Mouse (Mus musculus): Measurements from ENCODE around the gene Mob4.

The Mob4 gene

GRCm38 (mm10) chr1:55132308-55132707, 1.3 kb downstream of the Mob4 start:
- no peak for DNase-seq

GRCm38 (mm10) chr1:55133173-55133572, 2.1 kb downstream of the Mob4 start:
- no peak for DNase-seq

GRCm38 (mm10) chr1:55134301-55134700, 3.3 kb downstream of the Mob4 start:
- no peak for DNase-seq

DNA sequence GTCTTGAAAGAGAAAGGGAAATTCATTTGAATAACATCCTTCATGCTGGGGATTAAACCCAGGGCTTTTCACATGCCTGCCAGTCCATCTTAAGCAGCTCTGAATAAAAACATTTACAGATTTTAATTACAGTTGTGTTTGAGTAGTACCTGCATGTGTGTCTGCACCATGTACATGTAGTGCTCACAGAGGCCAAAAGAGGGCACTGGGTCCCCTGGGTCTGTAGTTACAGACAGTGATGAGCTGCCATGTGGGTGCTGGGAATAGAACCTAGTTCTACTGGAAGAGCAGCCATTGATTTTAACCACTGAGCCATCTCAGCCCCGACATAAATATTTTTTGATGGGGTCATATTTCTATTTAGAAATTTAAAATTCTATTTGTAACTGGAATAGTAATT, 4.8 kb downstream of the Mob4 start:
- no peak for DNase-seq

GRCm38 (mm10) chr1:55144338-55144737, 13.3 kb downstream of the Mob4 start:
- DNase-seq, result no peak

GRCm38 (mm10) chr1:55145556-55145955, 14.5 kb downstream of the Mob4 start:
- peak; percentile 62 for DNase-seq

DNA sequence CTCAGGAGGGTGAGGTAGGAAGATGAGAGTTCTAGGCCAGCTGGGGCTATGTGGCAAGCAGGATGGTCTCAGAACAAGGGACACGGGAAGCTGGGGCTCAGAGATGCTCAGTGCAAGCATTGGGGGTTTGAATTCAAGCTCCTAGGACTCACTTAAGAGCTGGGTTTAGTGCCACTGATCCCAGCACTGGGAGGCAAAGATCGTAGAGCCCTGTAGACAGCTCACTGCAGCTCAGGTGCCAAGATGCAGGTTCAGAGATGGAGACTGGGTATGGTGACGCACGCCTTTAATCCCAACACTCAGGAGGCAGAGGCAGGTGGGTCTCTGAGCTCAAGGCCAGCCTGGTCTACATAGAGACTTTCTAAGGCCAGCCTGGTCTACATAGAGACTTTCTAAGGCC, 26.3 kb downstream of the Mob4 start:
- DNase-seq, result no peak

- peak; percentile 34 for DNase-seq
Observed at GRCm38 (mm10) chr1:55158211-55158610, 27.2 kb downstream of the Mob4 start.

GRCm38 (mm10) chr1:55158821-55159220, 27.8 kb downstream of the Mob4 start:
- no peak for DNase-seq

DNA sequence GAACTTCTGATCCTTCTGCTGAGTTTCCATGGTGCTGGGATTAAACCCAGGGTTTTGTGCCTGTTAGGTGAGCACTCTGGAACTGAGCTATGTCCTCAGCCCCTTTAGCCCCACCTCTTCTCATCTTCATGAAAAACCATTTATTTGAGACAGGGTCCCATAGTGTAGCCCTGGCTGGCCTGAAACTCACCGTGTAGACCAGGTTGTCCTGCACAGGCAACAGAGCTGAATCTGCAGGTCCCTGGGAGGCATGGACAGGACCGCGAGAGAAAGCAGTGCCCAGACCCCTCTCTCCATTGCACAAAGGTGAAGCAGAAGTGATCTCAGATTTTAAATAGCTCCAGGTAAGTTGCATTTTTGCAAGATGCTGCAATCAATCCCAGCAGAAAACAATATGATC, 29.2 kb downstream of the Mob4 start:
- DNase-seq, result no peak

- peak; percentile 77 for DNase-seq
Observed at GRCm38 (mm10) chr1:55160831-55161638, 30.0 kb downstream of the Mob4 start.

DNA sequence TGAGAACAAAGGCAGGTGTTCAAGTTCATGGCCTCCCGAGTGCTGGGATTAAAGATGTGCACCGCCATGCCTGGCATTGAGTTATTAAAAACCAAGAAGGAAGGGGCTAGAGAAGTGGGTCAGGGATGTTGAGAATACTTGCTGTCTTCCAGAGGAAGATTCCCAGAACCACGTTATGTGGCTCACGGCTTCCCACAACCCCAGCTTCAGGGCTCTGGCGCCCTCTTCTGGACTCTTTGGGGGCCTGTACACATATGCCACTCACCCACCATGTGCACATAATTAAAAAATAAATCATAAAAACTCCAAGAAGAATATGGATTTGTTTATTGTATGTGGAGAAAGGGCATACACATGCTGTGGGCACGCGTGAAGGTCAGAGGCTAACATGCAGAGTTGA, 30.9 kb downstream of the Mob4 start:
- DNase-seq, result no peak

DNA sequence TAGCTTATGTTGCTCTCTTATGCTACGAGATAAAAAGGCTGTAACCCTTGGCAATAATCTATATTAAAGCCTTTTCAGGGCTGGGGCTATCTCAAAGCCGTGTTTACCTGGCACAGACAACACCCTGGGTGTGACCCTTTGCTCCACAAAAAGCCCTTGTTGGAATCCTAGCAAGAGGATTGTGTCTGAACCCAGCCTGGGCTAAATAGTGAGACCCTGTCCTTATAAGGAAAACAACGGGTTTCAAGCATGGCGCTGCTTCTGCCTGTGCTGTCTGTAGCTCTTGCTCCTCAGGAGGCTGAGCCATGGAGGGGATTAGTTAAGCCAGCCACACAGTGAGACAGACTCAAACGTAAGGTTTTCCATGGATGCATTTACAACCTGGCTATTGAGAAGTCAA, 31.8 kb downstream of the Mob4 start:
- no peak for DNase-seq

DNA sequence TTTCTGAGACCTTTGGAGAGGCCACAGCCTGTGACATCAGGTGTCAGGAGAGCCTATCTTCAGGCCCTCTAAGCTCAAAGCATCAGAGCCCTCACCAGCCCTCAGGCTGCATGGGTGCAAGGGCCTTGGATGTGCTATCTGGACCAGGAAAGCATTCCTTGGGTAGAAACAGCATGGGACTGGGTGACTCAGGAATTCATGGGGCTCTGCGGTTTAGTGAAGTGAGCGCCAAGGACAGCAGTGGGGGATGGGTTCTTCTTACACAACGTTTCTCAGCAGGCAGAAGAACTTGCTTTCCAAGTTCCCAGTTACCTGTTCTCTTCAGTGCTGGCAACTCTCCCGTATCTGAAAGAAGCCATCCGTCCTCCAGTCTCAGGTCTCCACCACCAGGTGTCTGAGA, 33.0 kb downstream of the Mob4 start:
- no peak for DNase-seq

DNA sequence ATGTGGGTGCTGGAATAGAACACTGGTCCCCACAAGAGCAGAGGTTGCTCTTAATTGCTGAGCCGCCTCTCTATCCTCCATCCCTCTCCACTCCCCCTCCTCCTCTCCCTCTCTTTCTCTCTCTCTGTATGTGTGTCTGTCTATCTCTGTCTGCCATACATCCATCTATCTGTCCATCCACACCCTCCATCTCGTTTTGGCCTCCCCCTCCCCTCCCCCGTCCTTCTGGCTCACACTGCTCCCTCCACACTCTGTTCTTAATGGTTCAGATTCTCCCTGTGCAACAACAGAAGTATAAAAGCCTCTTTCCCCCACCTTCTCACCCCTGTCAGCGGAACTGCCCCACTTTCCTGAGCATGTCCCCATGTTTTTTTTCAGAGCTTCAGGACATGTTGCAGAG, 36.5 kb downstream of the Mob4 start:
- no peak for DNase-seq

DNA sequence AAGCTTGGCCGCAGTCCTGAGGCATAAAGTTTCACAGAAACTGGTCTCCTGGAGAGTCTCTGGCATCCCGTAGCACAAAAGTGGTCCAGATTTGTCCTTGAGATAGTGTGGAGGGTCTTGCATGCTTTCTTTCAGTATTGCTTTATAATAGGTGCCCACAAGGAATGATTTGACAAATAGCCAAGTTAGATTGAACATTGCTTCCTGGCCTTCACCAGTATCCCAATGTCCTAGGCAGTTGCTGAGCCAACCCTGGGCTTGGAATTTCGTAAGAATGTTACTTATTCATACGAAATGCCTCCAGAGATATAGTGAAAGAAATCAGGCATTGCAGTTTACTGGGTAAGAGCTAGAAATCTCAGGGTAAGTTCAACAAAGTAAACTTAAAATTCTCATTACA, 37.6 kb downstream of the Mob4 start:
- DNase-seq, result no peak

GRCm38 (mm10) chr1:55171361-55172325, 40.6 kb downstream of the Mob4 start:
- DNase-seq, result no peak

GRCm38 (mm10) chr1:55173720-55174557, 42.9 kb downstream of the Mob4 start:
- DNase-seq, result no peak

DNA sequence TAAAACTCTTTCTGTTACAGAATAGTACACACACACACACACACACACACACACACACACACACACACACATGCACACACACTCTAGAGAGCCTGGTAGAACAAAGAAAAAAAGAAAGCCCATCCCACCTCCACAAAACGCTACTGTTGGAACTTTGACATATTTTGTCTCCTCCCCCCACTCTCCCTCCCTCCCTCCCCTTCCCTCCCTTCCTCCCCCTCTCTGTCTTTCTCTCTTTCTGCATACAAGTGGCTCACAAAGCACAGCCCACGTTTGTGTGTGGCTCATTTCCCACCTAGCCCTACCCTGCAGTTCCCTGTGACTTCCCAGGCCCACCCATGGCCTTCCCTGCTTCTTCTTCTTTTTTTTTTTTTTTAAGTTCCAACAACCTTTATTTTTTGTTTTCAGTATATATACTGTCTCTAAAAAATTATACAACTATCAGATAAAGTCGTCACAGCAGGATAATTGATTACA, 43.6 kb downstream of the Mob4 start:
- DNase-seq, result no peak

DNA sequence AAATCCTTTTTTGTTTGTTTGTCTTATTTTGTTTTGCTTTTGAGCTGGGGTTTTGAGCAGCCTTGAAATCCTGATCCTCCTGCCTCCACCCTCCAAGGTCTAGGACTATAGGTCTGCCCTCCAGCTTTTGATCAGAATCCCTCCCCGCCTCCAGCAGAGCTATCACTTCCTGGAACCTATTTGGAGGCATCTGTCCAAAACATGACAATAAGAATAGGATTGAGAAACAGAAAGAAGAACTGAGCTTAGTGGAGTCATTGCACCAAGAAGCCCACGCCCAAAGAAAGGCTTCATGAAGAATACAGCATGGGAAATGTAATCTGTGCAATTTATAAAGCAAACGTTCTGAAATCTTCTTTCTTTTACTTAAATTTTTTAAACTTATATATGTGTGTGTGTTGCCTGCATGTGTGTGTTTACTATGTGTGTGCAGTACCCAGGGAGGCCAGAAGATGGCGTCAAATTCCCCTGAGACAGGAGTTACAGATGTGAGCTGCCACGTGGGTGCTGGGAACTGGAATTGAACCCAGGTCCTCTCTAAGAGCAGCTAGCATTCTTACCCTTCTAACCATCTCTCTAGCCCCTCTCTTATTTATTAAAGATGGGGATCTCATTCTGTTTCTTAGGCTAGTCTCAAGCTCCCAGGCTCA, 49.0 kb downstream of the Mob4 start:
- no peak for DNase-seq

DNA sequence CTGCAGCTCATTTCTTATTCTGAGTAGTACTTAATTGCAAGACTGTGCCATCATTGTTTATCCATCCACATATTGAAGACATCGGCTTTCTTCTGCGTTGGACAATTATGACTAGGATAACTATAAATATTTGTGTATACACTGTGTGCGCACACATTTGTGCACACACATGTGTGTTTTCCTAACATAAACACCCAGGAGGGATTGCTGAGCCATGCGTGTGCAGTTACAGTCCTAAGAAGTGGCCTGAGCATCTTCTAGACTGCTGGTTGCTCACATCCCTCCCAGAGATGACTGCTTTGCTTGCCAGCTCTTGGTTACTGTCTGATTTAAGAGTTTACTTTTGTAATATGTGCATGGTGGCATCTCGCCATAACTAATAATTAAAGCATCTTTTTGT, 51.4 kb downstream of the Mob4 start:
- DNase-seq, result no peak

DNA sequence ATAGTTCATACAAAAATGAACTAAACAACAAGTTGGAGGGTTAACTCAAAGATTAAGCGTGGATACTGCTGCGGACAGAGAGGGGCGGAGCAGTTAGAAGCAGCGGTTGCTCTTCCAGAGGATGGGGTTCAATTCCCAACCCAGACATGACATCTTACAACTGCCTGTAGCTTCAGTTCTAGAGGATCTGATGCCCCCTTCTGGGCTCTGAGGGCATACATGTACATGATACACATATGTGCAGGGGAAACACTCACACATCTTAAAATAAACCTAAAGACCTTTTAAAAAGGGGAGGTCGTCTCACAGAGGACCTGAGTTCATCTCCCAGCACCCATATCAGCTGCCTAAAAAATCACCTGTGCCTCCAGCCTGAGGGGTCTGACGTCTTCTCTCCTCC, 54.7 kb downstream of the Mob4 start:
- DNase-seq, result no peak
